Mouse (Mus musculus): ENCODE measurements at regions not wholly inside any gene's neighbourhood (a gene's known extent, or its start where the extent isn't known, plus 50 kb on each side); places are given as distances from the start of the nearest gene placed in this dataset.

GRCm38 (mm10) chr5:116914876-116915275 is 201.0 kb downstream of the Suds3 start:
- intact Hi-C loops (cut with DNase I) = no loop called here

GRCm38 (mm10) chr5:116900846-116901245 is 215.1 kb downstream of the Suds3 start:
- intact Hi-C loops (cut with DNase I) = no loop called here

GRCm38 (mm10) chr5:116897391-116897790 is 218.5 kb downstream of the Suds3 start:
- intact Hi-C loops (cut with DNase I) = loop anchor here (10.0 kb wide), 1 partner anchor 137 kb away; no protein-coding TSS in a partner anchor

GRCm38 (mm10) chr5:116895036-116895783 is 220.7 kb downstream of the Suds3 start:
- intact Hi-C loops (cut with DNase I) = loop anchor here (10.0 kb wide), 1 partner anchor 140 kb away; no protein-coding TSS in a partner anchor

GRCm38 (mm10) chr5:116894575-116894974 is 221.3 kb downstream of the Suds3 start:
- intact Hi-C loops (cut with DNase I) = loop anchor here (10.0 kb wide), 1 partner anchor 140 kb away; no protein-coding TSS in a partner anchor

- intact Hi-C loops (cut with DNase I) = loop anchor here (10.0 kb wide), 1 partner anchor 142 kb away; no protein-coding TSS in a partner anchor
These were observed 223.0 kb downstream of the Suds3 start for GRCm38 (mm10) chr5:116892877-116893276.

GRCm38 (mm10) chr5:116889224-116889623 is 226.7 kb downstream of the Suds3 start:
- intact Hi-C loops (cut with DNase I) = no loop called here

GRCm38 (mm10) chr5:116886181-116887136 is 229.5 kb downstream of the Suds3 start:
- intact Hi-C loops (cut with DNase I) = no loop called here

GRCm38 (mm10) chr5:116879761-116880160 is 236.2 kb downstream of the Suds3 start:
- intact Hi-C loops (cut with DNase I) = no loop called here

- intact Hi-C loops (cut with DNase I) = no loop called here
These were observed 241.0 kb downstream of the Suds3 start for GRCm38 (mm10) chr5:116874941-116875340.

- intact Hi-C loops (cut with DNase I) = no loop called here
These were observed 247.8 kb downstream of the Suds3 start for GRCm38 (mm10) chr5:116868115-116868514.

GRCm38 (mm10) chr5:116864275-116864674 is 251.6 kb downstream of the Suds3 start:
- intact Hi-C loops (cut with DNase I) = no loop called here

- intact Hi-C loops (cut with DNase I) = no loop called here
These were observed 261.1 kb upstream of the Srrm4 start for GRCm38 (mm10) chr5:116852691-116853090.

GRCm38 (mm10) chr5:116831874-116832273 is 240.3 kb upstream of the Srrm4 start:
- intact Hi-C loops (cut with DNase I) = no loop called here

- intact Hi-C loops (cut with DNase I) = no loop called here
These were observed 238.2 kb upstream of the Srrm4 start for GRCm38 (mm10) chr5:116829771-116830170.

- intact Hi-C loops (cut with DNase I) = no loop called here
These were observed 231.6 kb upstream of the Srrm4 start for GRCm38 (mm10) chr5:116823260-116823659.

GRCm38 (mm10) chr5:116822141-116822540 is 230.5 kb upstream of the Srrm4 start:
- intact Hi-C loops (cut with DNase I) = no loop called here

- intact Hi-C loops (cut with DNase I) = no loop called here
These were observed 218.2 kb upstream of the Srrm4 start for GRCm38 (mm10) chr5:116809799-116810198.

- intact Hi-C loops (cut with DNase I) = no loop called here
These were observed 217.6 kb upstream of the Srrm4 start for GRCm38 (mm10) chr5:116809001-116809759.

- intact Hi-C loops (cut with DNase I) = no loop called here
These were observed 205.8 kb upstream of the Srrm4 start for GRCm38 (mm10) chr5:116797460-116797859.

GRCm38 (mm10) chr5:116795169-116795568 is 203.6 kb upstream of the Srrm4 start:
- intact Hi-C loops (cut with DNase I) = no loop called here

Measured in adrenal gland (tissue).